Mouse (Mus musculus) T-helper 1 cell (primary cell): ENCODE data around the gene Cux2.

Experiments
- in situ Hi-C: fragments of 300-600 bp; cut with MboI, MseI; formaldehyde crosslinking; loops from one replicate; pipeline ENCODE4 v1.15.1; 2025; ENCODE audit warnings: high pct_unique_total_duplicates

Gene Cux2

GRCm38 (mm10) chr5:121821116-121821515 lies 228.8 kb downstream of the Cux2 start:
- in situ Hi-C loops = no loop called here

- in situ Hi-C loops = no loop called here
Measured at GRCm38 (mm10) chr5:121820657-121821056, 229.2 kb downstream of the Cux2 start.

GRCm38 (mm10) chr5:121820161-121820560 lies 229.7 kb downstream of the Cux2 start:
- in situ Hi-C loops = no loop called here

- in situ Hi-C loops = no loop called here
Measured at GRCm38 (mm10) chr5:121819559-121819958, 230.3 kb downstream of the Cux2 start.

- in situ Hi-C loops = no loop called here
Measured at GRCm38 (mm10) chr5:121818862-121819261, 231.0 kb downstream of the Cux2 start.

GRCm38 (mm10) chr5:121818401-121818800 lies 231.5 kb downstream of the Cux2 start:
- in situ Hi-C loops = no loop called here

- in situ Hi-C loops = no loop called here
Measured at GRCm38 (mm10) chr5:121817551-121817950, 232.4 kb downstream of the Cux2 start.

GRCm38 (mm10) chr5:121816611-121817010 lies 233.3 kb downstream of the Cux2 start:
- in situ Hi-C loops = no loop called here

GRCm38 (mm10) chr5:121815867-121816380 lies 234.0 kb downstream of the Cux2 start:
- in situ Hi-C loops = no loop called here

- in situ Hi-C loops = no loop called here
Measured at GRCm38 (mm10) chr5:121815067-121815466, 234.8 kb downstream of the Cux2 start.

- in situ Hi-C loops = loop anchor here (5.0 kb wide), 1 partner anchor 34 kb away; the partner anchor contains the start of gene Pheta1
Measured at GRCm38 (mm10) chr5:121813744-121814143, 236.2 kb downstream of the Cux2 start.

- in situ Hi-C loops = loop anchor here (5.0 kb wide), 1 partner anchor 35 kb away; the partner anchor contains the start of gene Pheta1
Measured at GRCm38 (mm10) chr5:121812526-121813243, 237.2 kb downstream of the Cux2 start.

- in situ Hi-C loops = loop anchor here (5.0 kb wide), 1 partner anchor 36 kb away; the partner anchor contains the start of gene Pheta1
Measured at GRCm38 (mm10) chr5:121811485-121811931, 238.4 kb downstream of the Cux2 start.

- in situ Hi-C loops = loop anchor here (5.0 kb wide), 1 partner anchor 37 kb away; the partner anchor contains the start of gene Pheta1
Measured at GRCm38 (mm10) chr5:121810331-121811151, 239.4 kb downstream of the Cux2 start.

- in situ Hi-C loops = loop anchor here (5.0 kb wide), 1 partner anchor 38 kb away; the partner anchor contains the start of gene Pheta1
Measured at GRCm38 (mm10) chr5:121809667-121810224, 240.2 kb downstream of the Cux2 start.

GRCm38 (mm10) chr5:121808202-121808601 lies 241.7 kb downstream of the Cux2 start:
- in situ Hi-C loops = no loop called here

GRCm38 (mm10) chr5:121807186-121807585 lies 242.7 kb downstream of the Cux2 start:
- in situ Hi-C loops = no loop called here
